Mouse (Mus musculus) left cerebral cortex, adult 2 months (tissue): ENCODE data around the gene Dalrd3. TPM values are rescaled to one million over a fixed set of nuclear protein-coding genes. Genes with fewer than 3 reads are reported as not detected.

Source experiments
- DNase-seq, 2 experiments: peaks; one replicate each; pipeline ENCODE4 v3.0.0; 2021 to 2022; ENCODE audit warnings: low spot score in 2 of 2, mixed read lengths in 1 of 2; ENCODE audit errors: extremely low spot score in 1 of 2
- H3K27ac ChIP-seq: fragments of 200-600 bp; 2 replicates; pipeline ENCODE4 v1.8.1; 2022
- H3K4me3 ChIP-seq: fragments of 200-600 bp; 2 replicates; pipeline ENCODE4 v1.8.1; 2022
- CTCF ChIP-seq: fragments of 200-600 bp; IDR thresholded peaks from 2 replicates; pipeline ENCODE4 v1.8.1; 2022; ENCODE audit warnings: antibody characterized with exemption, mild to moderate bottlenecking, moderate library complexity
- intact Hi-C: fragments of 180-260 bp; cut with DNase I; formaldehyde crosslinking; loops from one replicate; pipeline ENCODE4 v1.15.1; 2025
- total RNA-seq, 2 experiments: library from RNA; stranded (reverse); gene quantifications; 2 replicates each; pipeline ENCODE4 v1.2.3; 2021

Gene Dalrd3
- total RNA-seq, 2 experiments from 2014 or later = 93.1 to 94.2 TPM

DNA sequence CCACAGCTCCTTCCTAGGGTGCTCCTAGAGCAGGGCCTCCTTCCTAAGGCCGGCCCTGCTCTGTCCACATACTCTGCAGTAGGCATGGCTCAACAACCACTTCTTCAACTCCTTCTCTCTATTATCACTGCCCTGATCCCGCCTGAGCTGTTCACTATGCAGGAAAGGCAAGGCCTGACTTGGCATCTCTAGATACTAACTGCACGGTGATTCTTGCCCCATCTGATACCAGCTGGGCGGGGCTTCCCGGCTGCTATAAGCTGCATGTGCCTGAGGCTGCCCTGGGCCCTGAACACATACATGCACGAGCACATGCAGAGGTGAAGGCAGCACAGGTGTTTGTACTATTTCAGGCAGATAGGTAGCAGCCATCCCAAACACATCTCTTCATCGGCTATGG lies 5.6 kb upstream of the Dalrd3 start:
- intact Hi-C loops = no loop called here
- DNase-seq = no peak
- Histone ChIP-seq H3K4me3 (no peak overlapping the region), H3K27ac (no peak overlapping the region)
- no peak for TF ChIP-seq CTCF

DNA sequence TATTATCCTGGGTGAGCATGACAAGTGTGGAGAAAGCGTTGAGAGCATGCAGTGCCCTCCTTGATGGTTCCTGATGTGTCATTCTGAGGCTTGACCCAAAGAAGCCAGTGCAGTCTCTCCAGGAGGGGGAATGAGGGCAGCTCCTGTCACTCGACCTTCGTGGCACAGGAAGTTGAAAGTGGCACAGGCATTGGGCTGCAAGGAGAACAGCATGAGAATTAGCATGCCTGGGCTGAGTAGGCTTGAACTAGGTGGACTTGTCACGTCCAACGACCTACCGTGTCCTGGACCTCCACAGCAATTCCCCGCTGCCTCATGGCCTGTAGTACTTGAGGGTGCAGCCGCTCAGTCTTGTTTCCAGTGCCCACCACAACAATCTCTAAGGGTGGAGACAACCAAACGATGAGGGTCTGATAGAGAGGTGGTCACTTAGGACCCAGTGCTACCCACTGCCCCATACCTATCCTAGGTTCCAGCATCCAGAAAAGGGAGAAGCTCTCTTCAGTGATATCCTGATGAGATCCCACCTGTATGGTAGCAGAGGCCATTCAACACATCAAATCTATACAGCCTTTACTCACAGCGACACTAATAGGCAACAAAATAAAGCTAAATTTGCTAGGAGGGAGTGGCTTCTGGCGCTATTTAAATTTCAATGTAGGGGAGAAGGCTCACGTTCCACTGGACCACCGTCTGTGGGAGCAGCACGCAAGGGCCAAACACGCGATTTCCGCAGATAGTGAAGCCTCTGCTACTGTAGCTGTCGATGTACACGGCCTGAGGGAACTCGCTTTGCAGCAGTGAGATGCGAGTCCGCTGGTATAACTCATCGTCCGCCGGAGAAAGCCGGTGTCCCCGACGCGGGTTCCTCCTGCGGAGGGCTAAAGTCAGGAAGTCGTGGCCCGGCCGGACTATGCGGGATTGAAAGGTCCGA lies 3.5 kb upstream of the Dalrd3 start:
- intact Hi-C loops = loop anchor here (5.0 kb wide), 1 partner anchor 81 kb away; the partner anchor contains the start of gene Arih2
- no peak for TF ChIP-seq CTCF

DNA sequence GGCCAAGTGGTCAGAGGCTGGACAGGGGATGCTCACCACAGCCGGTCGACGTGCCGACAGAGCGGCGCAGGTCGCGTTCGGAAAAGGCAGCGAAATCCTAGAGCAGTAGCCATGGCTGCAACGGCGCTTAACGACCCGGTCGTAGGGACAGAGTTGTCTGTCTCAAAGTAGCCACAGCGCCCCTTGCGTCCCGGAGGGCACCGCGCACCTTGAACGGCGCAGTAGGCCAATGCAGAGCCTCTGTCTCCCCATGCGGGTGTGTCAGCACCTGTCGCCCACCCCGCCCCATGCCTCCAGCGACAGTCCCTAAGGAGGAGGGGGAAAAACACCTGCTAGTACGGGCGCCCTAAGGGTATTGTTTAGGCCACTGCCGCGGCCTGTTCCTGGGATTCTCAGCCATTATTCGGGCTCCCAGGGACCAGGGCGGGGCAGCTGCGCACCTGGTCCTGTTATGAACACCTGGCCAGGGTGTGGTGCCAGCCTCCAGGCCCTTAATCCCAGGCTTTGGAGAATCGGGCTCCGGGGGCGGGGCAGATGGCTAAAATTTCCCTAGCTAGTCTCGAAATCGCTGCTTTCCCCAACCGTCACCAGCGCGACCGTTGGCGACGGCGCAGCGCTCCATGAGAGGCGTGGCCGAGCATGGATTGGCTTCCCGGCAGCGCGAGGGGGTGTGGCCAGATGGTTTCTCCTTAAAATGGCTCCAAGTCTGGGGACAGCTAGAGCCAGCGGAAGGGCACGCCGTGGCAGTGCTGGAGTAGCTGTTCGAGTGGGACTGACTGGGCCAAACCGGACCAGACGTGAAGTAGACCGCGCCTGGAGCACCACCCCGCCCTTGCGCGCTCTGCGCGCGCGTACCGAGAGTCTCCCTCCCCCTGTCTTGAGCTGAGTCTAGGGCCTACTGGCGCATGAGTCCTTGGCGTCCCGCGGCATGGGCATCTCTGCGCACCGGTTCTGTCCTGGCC lies 2.6 kb upstream of the Dalrd3 start, which contains the start of gene Ndufaf3:
Ndufaf3 (minus strand) TSS at position 620 of the 962 bp plus-strand sequence.
- intact Hi-C loops = loop anchor here (5.0 kb wide), 1 partner anchor 80 kb away; the partner anchor contains the start of gene Arih2
- peak within 1 kb of the TSS; percentile 80 for H3K4me3 ChIP-seq
- H3K27ac ChIP-seq = peak within 1 kb of the TSS; percentile 98
- TF ChIP-seq CTCF = peak; percentile 98
- peak; percentile 94 to 96 for DNase-seq

More for the DNA sequence above, 3.5 kb upstream of the Dalrd3 start:
- Histone ChIP-seq H3K4me3 (peak overlapping the region; percentile 80), H3K27ac (peak overlapping the region; percentile 98)
- peak in 1 of 2 experiments; percentile 13 for DNase-seq

DNA sequence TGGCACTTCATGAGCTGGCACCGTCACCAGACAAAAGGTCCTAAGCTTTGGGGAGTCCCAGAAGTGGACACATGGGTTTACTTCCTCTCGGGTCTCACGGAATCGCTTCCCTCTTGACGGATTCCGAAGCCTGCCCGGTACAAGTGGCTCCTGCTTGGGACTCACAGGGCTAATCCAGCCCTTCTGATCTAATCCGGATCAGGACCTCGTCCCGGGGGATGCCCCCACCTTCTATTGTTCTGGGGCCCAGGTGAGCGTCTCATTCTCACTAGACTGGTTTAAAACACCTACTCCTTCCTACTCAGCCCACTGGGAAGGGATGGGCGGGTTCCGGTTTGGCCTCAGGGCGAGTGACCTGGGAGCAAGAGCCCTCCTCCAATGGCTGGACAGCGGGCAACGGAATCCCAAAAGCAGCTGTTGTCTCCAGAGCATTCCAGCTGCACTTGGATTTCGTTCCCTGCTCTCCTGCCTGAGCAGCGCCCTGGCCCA lies 1.7 kb upstream of the Dalrd3 start:
- DNase-seq = peak in 1 of 2 experiments; percentile 24
- intact Hi-C loops = loop anchor here (5.0 kb wide), 1 partner anchor 79 kb away; the partner anchor contains the start of gene Arih2
- peak overlapping the region; percentile 80 for H3K4me3 ChIP-seq
- H3K27ac ChIP-seq = peak overlapping the region; percentile 98
- TF ChIP-seq CTCF = no peak

DNA sequence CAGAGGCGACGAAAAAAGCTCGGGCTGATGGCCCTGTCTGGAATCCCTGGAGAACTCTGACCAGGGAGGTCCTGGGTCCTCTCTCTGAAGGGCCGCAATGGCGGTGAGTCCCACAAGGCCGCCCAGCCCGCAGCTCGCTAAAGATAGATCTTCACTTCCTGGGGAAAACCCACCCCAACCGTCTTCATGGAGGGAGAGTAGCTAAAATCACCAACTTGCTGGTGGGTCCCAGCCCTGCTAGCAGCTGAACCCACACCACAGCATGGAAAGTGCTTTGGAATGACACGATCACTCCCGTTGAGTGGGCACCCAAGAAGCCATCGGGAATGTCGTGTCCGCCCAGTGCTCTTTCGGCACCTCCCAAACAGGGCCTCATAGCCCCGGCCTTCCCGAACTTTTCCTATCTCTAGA lies 1.2 kb upstream of the Dalrd3 start:
- Histone ChIP-seq H3K27ac (no peak overlapping the region), H3K4me3 (no peak overlapping the region)
- no peak for TF ChIP-seq CTCF
- intact Hi-C loops = loop anchor here (5.0 kb wide), 1 partner anchor 79 kb away; the partner anchor contains the start of gene Arih2
- peak in 1 of 2 experiments; percentile 14 for DNase-seq

DNA sequence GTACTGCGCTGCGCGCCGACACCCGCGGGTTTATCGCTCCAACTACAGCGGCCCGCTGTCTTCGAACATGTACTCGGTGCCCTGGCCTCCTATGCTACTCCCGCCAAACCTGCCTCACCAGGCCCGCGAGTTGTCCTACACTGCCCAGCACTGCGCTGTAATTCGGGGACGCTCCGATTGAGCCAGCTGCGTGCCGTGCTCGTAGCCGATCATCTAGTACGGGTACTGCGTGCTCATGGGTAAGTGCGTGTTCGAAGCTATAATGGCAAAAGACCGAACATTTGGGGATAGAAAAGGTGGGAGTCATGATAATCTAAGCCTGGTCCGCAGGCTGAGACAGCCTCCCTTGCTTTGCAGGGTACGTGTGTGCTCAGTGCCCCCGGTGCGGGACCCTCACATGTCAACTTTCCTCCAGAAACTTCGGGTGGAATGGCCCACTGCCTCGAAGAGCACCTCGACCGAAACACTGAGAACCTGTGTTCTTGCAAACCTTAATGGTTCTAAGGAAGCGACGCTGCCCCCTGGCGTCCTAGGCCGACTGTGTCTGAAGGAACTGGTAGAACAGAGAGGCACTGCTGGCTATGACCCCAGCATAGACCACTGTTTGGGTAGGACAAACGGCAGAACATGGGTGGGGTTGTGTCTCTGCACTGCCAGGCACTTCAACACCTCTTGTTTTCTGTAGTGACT lies 666 bp downstream of the Dalrd3 start:
- Histone ChIP-seq H3K4me3 (peak overlapping the region; percentile 72), H3K27ac (peak overlapping the region; percentile 81)
- peak; percentile 63 to 71 for DNase-seq
- peak; percentile 70 for TF ChIP-seq CTCF
- intact Hi-C loops = no loop called here

DNA sequence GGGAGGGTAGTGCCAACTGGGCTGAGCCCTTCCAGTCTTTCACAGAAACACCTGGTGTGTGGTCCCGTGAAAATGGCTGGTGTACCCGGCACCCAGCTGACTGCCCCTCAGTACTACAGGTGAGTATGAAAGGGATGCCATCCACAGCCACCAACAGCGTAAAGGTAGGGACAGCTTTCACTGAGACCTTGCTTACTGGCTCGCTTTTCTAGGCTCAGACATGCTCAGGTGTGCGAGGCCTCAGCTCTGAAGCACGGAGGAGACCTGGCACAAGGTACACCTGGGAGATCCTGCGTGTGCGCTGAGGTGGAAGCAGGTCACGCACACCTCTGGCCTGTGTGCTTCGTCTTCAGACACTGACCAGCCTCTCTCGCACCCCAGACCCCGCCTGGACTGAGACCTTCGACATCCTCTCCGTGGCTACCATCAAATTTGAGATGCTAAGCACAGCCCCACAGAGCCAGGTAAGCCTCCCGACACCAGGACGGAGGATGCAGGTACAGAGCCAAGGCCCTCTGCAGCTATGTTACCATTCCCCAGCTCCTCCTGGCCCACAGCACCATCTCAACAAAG lies 1.8 kb downstream of the Dalrd3 start:
- no peak overlapping the region for H3K27ac ChIP-seq
- H3K4me3 ChIP-seq = no peak overlapping the region
- intact Hi-C loops = no loop called here
- no peak for DNase-seq
- no peak for TF ChIP-seq CTCF

DNA sequence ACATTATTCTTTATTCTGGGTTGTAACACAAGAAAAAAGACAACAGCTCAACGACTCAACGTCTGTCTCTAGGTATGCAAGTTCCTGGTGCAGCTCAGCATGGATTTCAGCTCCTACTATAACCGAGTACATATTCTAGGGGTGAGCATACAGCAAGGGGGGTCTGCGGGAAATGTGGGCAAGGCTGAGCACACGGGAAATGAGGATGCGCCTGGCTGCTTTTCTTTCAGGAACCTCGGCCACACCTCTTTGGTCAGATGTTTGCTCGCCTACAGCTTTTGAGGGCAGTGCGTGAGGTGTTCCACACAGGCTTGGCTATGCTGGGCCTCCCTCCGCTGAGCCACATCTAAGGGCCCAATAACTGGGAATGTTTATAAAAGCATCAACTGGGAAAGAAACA lies 2.6 kb downstream of the Dalrd3 start:
- no peak for TF ChIP-seq CTCF
- H3K4me3 ChIP-seq = no peak overlapping the region
- DNase-seq = no peak
- intact Hi-C loops = no loop called here
- H3K27ac ChIP-seq = no peak overlapping the region

DNA sequence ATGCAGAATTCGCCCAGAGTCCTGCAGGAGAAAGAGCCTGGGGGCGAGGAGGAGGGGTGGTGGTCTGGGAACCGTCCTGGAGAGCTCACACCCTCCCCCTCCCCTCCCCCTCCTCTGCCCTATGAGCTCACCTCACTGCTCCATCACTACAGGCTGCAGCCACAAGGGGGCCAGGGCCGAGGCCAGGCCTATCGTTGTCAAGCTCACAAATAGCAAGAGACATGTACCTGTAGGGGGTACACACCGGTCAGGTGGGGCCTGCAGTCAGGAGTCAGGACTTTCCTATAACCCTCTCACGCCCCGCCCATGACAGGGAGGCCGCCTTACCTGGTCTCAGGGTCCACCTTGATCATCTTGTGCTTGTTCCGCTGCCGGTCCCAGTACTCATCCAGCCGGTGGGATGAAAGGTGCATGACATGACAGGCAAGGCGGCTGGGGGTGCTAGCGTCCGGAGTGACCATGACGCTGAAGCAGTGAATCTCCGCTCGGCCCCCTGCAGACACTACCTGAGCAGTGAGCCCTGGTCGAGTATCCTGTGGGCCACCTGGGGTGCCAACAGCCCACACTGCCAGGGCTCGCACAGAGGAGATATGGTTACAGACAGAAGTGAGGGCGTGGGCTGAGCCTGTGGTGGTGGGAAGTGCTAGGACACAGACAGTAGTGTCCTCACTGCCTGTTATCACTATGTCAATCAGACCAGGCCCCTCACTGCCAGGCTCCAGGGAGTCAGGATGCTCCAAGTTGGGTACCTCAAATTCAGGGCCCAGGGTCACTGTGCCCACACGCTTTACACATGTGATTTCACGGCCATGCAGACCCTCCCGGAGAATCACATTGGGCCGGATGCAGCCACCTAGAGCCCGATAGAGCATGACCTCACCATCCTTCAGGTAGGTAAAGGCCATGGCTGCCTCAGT lies 4.3 kb downstream of the Dalrd3 start:
- intact Hi-C loops = no loop called here

DNA sequence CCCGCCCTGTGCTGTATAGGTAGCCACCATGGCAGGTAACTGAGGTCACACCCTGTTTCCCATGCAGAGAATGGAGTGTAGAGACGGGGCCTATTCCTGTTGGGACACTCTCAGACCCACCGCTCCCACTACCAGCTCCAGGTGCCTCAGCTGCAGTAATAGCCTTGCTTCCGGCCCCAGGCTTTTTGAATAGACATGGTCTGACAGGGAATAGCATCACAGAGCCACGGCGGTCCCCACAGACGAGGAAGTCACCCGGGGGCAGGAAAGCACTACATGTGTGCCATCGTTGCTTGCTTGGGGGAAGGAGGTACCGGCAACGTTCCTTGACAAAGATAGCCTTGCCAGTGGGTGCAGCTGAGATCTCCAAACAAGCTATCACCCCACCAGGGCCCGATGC lies 5.2 kb downstream of the Dalrd3 start:
- H3K4me3 ChIP-seq = no peak overlapping the region
- no peak for DNase-seq
- TF ChIP-seq CTCF = no peak
- intact Hi-C loops = no loop called here
- no peak overlapping the region for H3K27ac ChIP-seq

More for the DNA sequence above, 4.3 kb downstream of the Dalrd3 start:
- H3K27ac ChIP-seq = no peak overlapping the region
- no peak overlapping the region for H3K4me3 ChIP-seq
- peak; percentile 47 for TF ChIP-seq CTCF
- no peak for DNase-seq
